Mouse (Mus musculus) hindbrain, embryonic 14.5 days (tissue): ENCODE data around the gene Usp18. TPM values are rescaled to one million over a fixed set of nuclear protein-coding genes. Genes with fewer than 3 reads are reported as not detected.

Source experiments
- ATAC-seq: fragments of 200-750 bp; cut with Nextera tagmentation; 2 replicates; pipeline ENCODE4 v1.8.0; 2017; ENCODE audit warnings: moderate number of reproducible peaks, mild to moderate bottlenecking, moderate TSS enrichment, moderate library complexity; ENCODE audit not compliant: low FRiP score
- DNase-seq: peaks from one replicate; pipeline ENCODE4 v3.0.0-alpha.2; 2015; ENCODE audit warnings: low spot score
- H3K27ac ChIP-seq: fragments of 300-500 bp; sonication (generic); 2 replicates; pipeline ENCODE4 v1.5.1; 2014; ENCODE audit warnings: mild to moderate bottlenecking, moderate library complexity
- H3K27me3 ChIP-seq: fragments of 300-500 bp; sonication (generic); 2 replicates; pipeline ENCODE4 v1.6.1; 2014; ENCODE audit warnings: mild to moderate bottlenecking, low read length, mixed read lengths; ENCODE audit not compliant: control insufficient read depth, insufficient read depth
- H3K36me3 ChIP-seq: fragments of 300-500 bp; sonication (generic); replicated peaks from 2 replicates; pipeline ENCODE4 v1.6.1; 2014; ENCODE audit not compliant: control insufficient read depth, insufficient read depth
- H3K4me1 ChIP-seq: fragments of 300-500 bp; sonication (generic); replicated peaks from 2 replicates; pipeline ENCODE4 v1.6.1; 2014; ENCODE audit warnings: antibody characterized with exemption, low read length, mixed read lengths; ENCODE audit not compliant: control insufficient read depth, insufficient read depth
- H3K4me2 ChIP-seq: fragments of 300-500 bp; sonication (generic); replicated peaks from 2 replicates; pipeline ENCODE4 v1.6.1; 2014; ENCODE audit warnings: mild to moderate bottlenecking, moderate library complexity
- H3K4me3 ChIP-seq: fragments of 300-500 bp; sonication (generic); replicated peaks from 2 replicates; pipeline ENCODE4 v1.5.1; 2014; ENCODE audit warnings: mild to moderate bottlenecking, low read length
- H3K9ac ChIP-seq: fragments of 300-500 bp; sonication (generic); 2 replicates; pipeline ENCODE4 v1.6.1; 2014
- H3K9me3 ChIP-seq: fragments of 300-500 bp; sonication (generic); 2 replicates; pipeline ENCODE4 v1.6.1; 2016; ENCODE audit warnings: low read length; ENCODE audit not compliant: control insufficient read depth
- WGBS: fragments of 180-500 bp; shearing (Covaris S2); extraction: QIAGEN DNeasy Blood & Tissue Kit; methylation state at CpG from one replicate; pipeline ENCODE4 v1.1.7; 2014; 5-methylcytosine and 5-hydroxymethylcytosine counted together
- polyA plus RNA-seq: library from polyadenylated mRNA; unstranded; fragments of >200 nt; fragmentation: Nextera tagmentation; extraction: Ambion mirVana; gene quantifications from 2 replicates; pipeline ENCODE4 v1.2.1, GENCODE M21; 2014

The Usp18 gene
- polyA plus RNA-seq, 1 experiment from 2014 or later: 2.2 TPM

DNA sequence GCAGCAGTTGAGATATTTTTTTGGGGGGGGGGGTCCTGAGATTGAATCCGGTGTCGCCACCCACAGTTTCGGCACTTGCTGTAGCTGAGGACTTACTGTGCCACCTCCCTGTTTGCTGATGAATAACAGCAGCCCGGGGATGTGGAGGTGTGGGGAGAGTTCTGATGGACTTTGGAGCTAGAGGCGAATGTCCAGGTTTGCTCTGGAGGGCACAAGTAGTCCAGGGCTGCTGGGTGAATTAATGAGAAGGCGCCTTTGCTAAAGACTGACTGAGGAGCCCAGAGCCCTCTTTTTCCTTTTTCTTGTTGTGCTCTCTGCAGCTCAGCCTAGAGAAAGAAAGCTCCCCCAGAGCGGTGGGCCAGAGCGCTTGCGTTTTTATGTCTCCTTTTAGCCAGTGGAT lies 58.9 kb downstream of the Usp18 start:
- ATAC-seq (no peak), DNase-seq (no peak)
- H3K4me2 ChIP-seq: no peak overlapping the region
- H3K4me3 ChIP-seq: no peak overlapping the region
- WGBS: 83% methylated on average over 9 of the region's 9 CpGs
- no peaks in the 10 kb centered on the region for H3K4me1 ChIP-seq
- H3K9me3 ChIP-seq: no peaks in the 10 kb centered on the region
- H3K27me3 ChIP-seq: no peaks in the 10 kb centered on the region
- H3K36me3 ChIP-seq: no peaks in the 10 kb centered on the region
- no peak overlapping the region for H3K27ac ChIP-seq
- no peak overlapping the region for H3K9ac ChIP-seq

DNA sequence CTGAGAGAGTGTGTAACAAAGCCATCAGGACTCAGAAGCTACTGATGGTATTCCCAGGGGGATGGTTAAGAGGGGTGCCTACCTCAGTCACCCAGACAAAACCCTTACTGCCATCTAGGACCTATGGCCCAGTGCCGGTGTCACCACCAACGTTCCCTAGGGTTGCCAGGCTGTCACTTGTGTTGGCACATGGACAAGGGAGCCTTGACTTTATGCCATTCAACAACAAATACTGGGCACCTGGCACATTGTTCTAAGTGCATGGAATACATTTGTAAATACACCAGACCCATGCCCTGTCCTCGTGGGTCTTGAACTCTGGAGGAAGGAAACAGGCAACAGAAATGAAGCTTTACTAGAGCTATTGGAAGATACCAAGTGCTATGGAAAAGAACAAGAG lies 59.9 kb downstream of the Usp18 start:
- Histone ChIP-seq H3K4me3 (no peak overlapping the region), H3K36me3 (no peaks in the 10 kb centered on the region), H3K9me3 (no peaks in the 10 kb centered on the region), H3K4me1 (no peaks in the 10 kb centered on the region), H3K4me2 (no peak overlapping the region), H3K9ac (no peak overlapping the region), H3K27me3 (no peaks in the 10 kb centered on the region), H3K27ac (no peak overlapping the region)
- ATAC-seq: no peak
- 90% methylated on average over 3 of the region's 3 CpGs for WGBS
- DNase-seq: no peak

GRCm38 (mm10) chr6:121310984-121311383 lies 65.3 kb downstream of the Usp18 start:
- Histone ChIP-seq H3K4me1 (no peaks in the 10 kb centered on the region), H3K27ac (no peak overlapping the region), H3K9ac (no peak overlapping the region), H3K27me3 (no peaks in the 10 kb centered on the region), H3K9me3 (no peaks in the 10 kb centered on the region), H3K4me2 (no peak overlapping the region), H3K36me3 (no peaks in the 10 kb centered on the region), H3K4me3 (no peak overlapping the region)
- WGBS: 88% methylated on average over 6 of the region's 6 CpGs
- ATAC-seq (no peak), DNase-seq (no peak)

- H3K27ac ChIP-seq: no peak overlapping the region
- 73% methylated on average over 6 of the region's 6 CpGs for WGBS
- no peaks in the 10 kb centered on the region for H3K27me3 ChIP-seq
- H3K9ac ChIP-seq: no peak overlapping the region
- H3K36me3 ChIP-seq: no peaks in the 10 kb centered on the region
- H3K4me1 ChIP-seq: no peaks in the 10 kb centered on the region
- no peak overlapping the region for H3K4me2 ChIP-seq
- no peak overlapping the region for H3K4me3 ChIP-seq
- no peak for DNase-seq
- ATAC-seq: no peak
- H3K9me3 ChIP-seq: no peaks in the 10 kb centered on the region
These were observed 73.4 kb downstream of the Usp18 start for GRCm38 (mm10) chr6:121319099-121319498.

Other genes with a start within 250 kb of the Usp18 start
- 44.6 and 49.4 TPM in 2 replicates for gene Mical3, start 114.9 kb upstream of the Usp18 start, polyA plus RNA-seq
- gene Pex26, start 62.2 kb upstream of the Usp18 start, polyA plus RNA-seq: 13.9 and 15.2 TPM in 2 replicates
- 1.0 and 1.4 TPM in 2 replicates for gene Tuba8, start 35.2 kb upstream of the Usp18 start, polyA plus RNA-seq
- 49.6 and 51.1 TPM in 2 replicates for gene Slc6a13, start 54.3 kb downstream of the Usp18 start, polyA plus RNA-seq
- 1.2 and 1.6 TPM in 2 replicates for gene Slc6a12, start 97.2 kb downstream of the Usp18 start, polyA plus RNA-seq
- gene Iqsec3, start 227.8 kb downstream of the Usp18 start, polyA plus RNA-seq: 17.3 and 19.7 TPM in 2 replicates